Mouse (Mus musculus) bone marrow, adult 2 months (tissue): ENCODE data around the gene Rnf10. TPM values are rescaled to one million over a fixed set of nuclear protein-coding genes. Genes with fewer than 3 reads are reported as not detected.

Experiments
- H3K27ac ChIP-seq: fragments of 200-500 bp; 2 replicates; pipeline ENCODE4 v1.5.1; 2012; ENCODE audit warnings: low read depth, mild to moderate bottlenecking, control low read depth, inconsistent platforms, low read length; ENCODE audit not compliant: control insufficient read depth, poor library complexity, insufficient read depth
- H3K4me1 ChIP-seq: fragments of 200-500 bp; 2 replicates; pipeline ENCODE4 v1.6.1; 2011; ENCODE audit warnings: low read length; ENCODE audit not compliant: control insufficient read depth, insufficient read depth
- H3K4me3 ChIP-seq: fragments of 200-500 bp; replicated peaks from 2 replicates; pipeline ENCODE3; 2011; ENCODE audit warnings: mild to moderate bottlenecking, low read depth, low read length, control low read depth; ENCODE audit not compliant: control insufficient read depth
- CTCF ChIP-seq: fragments of 200-500 bp; IDR thresholded peaks from 2 replicates; pipeline ENCODE4 v1.5.1; 2011; ENCODE audit warnings: low read length, control low read depth; ENCODE audit not compliant: control insufficient read depth, insufficient read depth
- POLR2A ChIP-seq: fragments of 200-500 bp; IDR thresholded peaks from 2 replicates; pipeline ENCODE4 v1.6.1; 2011; ENCODE audit warnings: low read depth, mild to moderate bottlenecking, control low read depth, low read length, borderline replicate concordance; ENCODE audit not compliant: control insufficient read depth
- WGBS: fragments of 180-500 bp; shearing (Covaris S2); methylation state at CpG from one replicate; pipeline ENCODE4 v1.1.7; 2018; 5-methylcytosine and 5-hydroxymethylcytosine counted together
- polyA plus RNA-seq: library from polyadenylated mRNA; stranded (reverse); fragments of >200 nt; gene quantifications from 2 replicates; pipeline ENCODE4 v1.2.4, GENCODE M21; 2011; ENCODE audit warnings: low replicate concordance; ENCODE audit not compliant: missing spikeins, insufficient read depth, insufficient read length

The Rnf10 gene
- polyA plus RNA-seq, 1 experiment = 165 TPM

- WGBS = 60% methylated on average over 6 of the region's 6 CpGs
- no peak for TF ChIP-seq CTCF
- no peak for TF ChIP-seq POLR2A
- Histone ChIP-seq H3K4me1 (no peaks in the 10 kb centered on the region; the same call in 1 of the 2 replicates), H3K27ac (no peak overlapping the region), H3K4me3 (no peak overlapping the region)
Observed at GRCm38 (mm10) chr5:115232516-115232915, 40.2 kb downstream of the Rnf10 start.

- WGBS = 17% methylated on average over 16 of the region's 16 CpGs
- Histone ChIP-seq H3K4me1 (no peaks in the 10 kb centered on the region; the same call in 1 of the 2 replicates), H3K4me3 (no peak overlapping the region), H3K27ac (no peak overlapping the region)
- no peak for TF ChIP-seq CTCF
- no peak for TF ChIP-seq POLR2A
Observed at GRCm38 (mm10) chr5:115231552-115232120, 41.1 kb downstream of the Rnf10 start.

GRCm38 (mm10) chr5:115230830-115231551 is 41.7 kb downstream of the Rnf10 start:
- H3K4me3 ChIP-seq = no peak overlapping the region
- 63% methylated on average over 15 of the region's 15 CpGs for WGBS
- H3K4me1 ChIP-seq = no peaks in the 10 kb centered on the region; the same call in 1 of the 2 replicates
- TF ChIP-seq CTCF = no peak
- no peak for TF ChIP-seq POLR2A
- no peak overlapping the region for H3K27ac ChIP-seq

GRCm38 (mm10) chr5:115222485-115222884 is 50.2 kb downstream of the Rnf10 start:
- TF ChIP-seq POLR2A = no peak
- TF ChIP-seq CTCF = peak; percentile 3; the same call in 1 of the 2 replicates

GRCm38 (mm10) chr5:115220931-115221640 is 51.6 kb downstream of the Rnf10 start:
- H3K27ac ChIP-seq = no peak overlapping the region
- TF ChIP-seq POLR2A = no peak
- no peak for TF ChIP-seq CTCF
- WGBS = 37% methylated on average over 13 of the region's 13 CpGs
- H3K4me1 ChIP-seq = no peaks in the 10 kb centered on the region; the same call in 1 of the 2 replicates
- no peak overlapping the region for H3K4me3 ChIP-seq

More at GRCm38 (mm10) chr5:115222485-115222884, 50.2 kb downstream of the Rnf10 start:
- Histone ChIP-seq H3K4me3 (no peak overlapping the region), H3K27ac (no peak overlapping the region), H3K4me1 (no peaks in the 10 kb centered on the region; the same call in 1 of the 2 replicates)
- 68% methylated on average over 3 of the region's 3 CpGs for WGBS

GRCm38 (mm10) chr5:115217998-115218397 is 54.7 kb downstream of the Rnf10 start:
- Histone ChIP-seq H3K4me3 (no peak overlapping the region), H3K27ac (no peak overlapping the region), H3K4me1 (no peaks in the 10 kb centered on the region; the same call in 1 of the 2 replicates)
- no peak for TF ChIP-seq POLR2A
- TF ChIP-seq CTCF = no peak
- WGBS = 76% methylated on average over 12 of the region's 12 CpGs

- Histone ChIP-seq H3K27ac (no peak overlapping the region), H3K4me1 (no peaks in the 10 kb centered on the region), H3K4me3 (no peak overlapping the region)
- WGBS = 31% methylated on average over 27 of the region's 27 CpGs
- TF ChIP-seq POLR2A = no peak
- TF ChIP-seq CTCF = no peak
Observed at GRCm38 (mm10) chr5:115215273-115216185, 57.2 kb downstream of the Rnf10 start.
